Mouse (Mus musculus) gastrocnemius, adult 18-20 months (tissue): Measurements from ENCODE around the gene Slc9b2. TPM values are rescaled to one million over a fixed set of nuclear protein-coding genes. Genes with fewer than 3 reads are reported as not detected.

Source experiments
- DNase-seq: peaks from one replicate; pipeline ENCODE4 v3.0.0; 2021; ENCODE audit warnings: low spot score
- long read RNA-seq, 2 experiments: library from polyadenylated mRNA; stranded (forward); transcript quantifications; one replicate each; pipeline ENCODE4 v2.0.0; 2021
- total RNA-seq, 2 experiments: library from RNA; stranded (reverse); gene quantifications; 2 replicates each; pipeline ENCODE4 v1.2.3; 2021

Gene Slc9b2
- total RNA-seq: not detected
- long read RNA-seq, experiment 1: 0 reads
- long read RNA-seq, experiment 2, partial matches to known transcripts: 1 of 1 reads
- long read RNA-seq, experiment 2, other reads (novel, unspliced or antisense): 0 of 1 reads

GRCm38 (mm10) chr3:135307411-135308259 lies at the start of gene Slc9b2:
Slc9b2 (plus strand) TSS chr3:135307700.
- no peak for DNase-seq

- DNase-seq: no peak
Observed at GRCm38 (mm10) chr3:135258919-135259318, 48.6 kb upstream of the Slc9b2 start.

- DNase-seq: no peak
Observed at GRCm38 (mm10) chr3:135260233-135260632, 47.3 kb upstream of the Slc9b2 start.

GRCm38 (mm10) chr3:135268616-135269015 lies 38.9 kb upstream of the Slc9b2 start:
- DNase-seq: no peak

GRCm38 (mm10) chr3:135269391-135269990 lies 38.0 kb upstream of the Slc9b2 start:
- DNase-seq: no peak

- no peak for DNase-seq
Observed at GRCm38 (mm10) chr3:135272627-135273026, 34.9 kb upstream of the Slc9b2 start.

- DNase-seq: no peak
Observed at GRCm38 (mm10) chr3:135273047-135273446, 34.5 kb upstream of the Slc9b2 start.

GRCm38 (mm10) chr3:135280160-135280559 lies 27.3 kb upstream of the Slc9b2 start:
- DNase-seq: no peak

GRCm38 (mm10) chr3:135280669-135281415 lies 26.7 kb upstream of the Slc9b2 start, which contains the start of gene Bdh2:
Bdh2 (plus strand) TSS chr3:135281221.
- peak; percentile 80 for DNase-seq

- no peak for DNase-seq
Observed at GRCm38 (mm10) chr3:135281701-135282100, 25.8 kb upstream of the Slc9b2 start.

GRCm38 (mm10) chr3:135285256-135285655 lies 22.2 kb upstream of the Slc9b2 start:
- no peak for DNase-seq

- DNase-seq: no peak
Observed at GRCm38 (mm10) chr3:135285807-135286206, 21.7 kb upstream of the Slc9b2 start.

- no peak for DNase-seq
Observed at GRCm38 (mm10) chr3:135288138-135288750, 19.3 kb upstream of the Slc9b2 start.

- no peak for DNase-seq
Observed at GRCm38 (mm10) chr3:135289148-135289547, 18.4 kb upstream of the Slc9b2 start.

GRCm38 (mm10) chr3:135290249-135290894 lies 17.1 kb upstream of the Slc9b2 start:
- peak; percentile 17 for DNase-seq

- DNase-seq: no peak
Observed at GRCm38 (mm10) chr3:135293703-135294102, 13.8 kb upstream of the Slc9b2 start.

GRCm38 (mm10) chr3:135295559-135295958 lies 11.9 kb upstream of the Slc9b2 start:
- DNase-seq: no peak

- peak; percentile 12 for DNase-seq
Observed at GRCm38 (mm10) chr3:135298560-135298959, 8.9 kb upstream of the Slc9b2 start.

GRCm38 (mm10) chr3:135300081-135300480 lies 7.4 kb upstream of the Slc9b2 start:
- DNase-seq: no peak

- no peak for DNase-seq
Observed at GRCm38 (mm10) chr3:135304060-135304459, 3.4 kb upstream of the Slc9b2 start.

- no peak for DNase-seq
Observed at GRCm38 (mm10) chr3:135304566-135304965, 2.9 kb upstream of the Slc9b2 start.
